Mouse (Mus musculus) c-Kit-positive CD71-negative TER-119-negative erythroid progenitor cells, embryonic 14.5 days (primary cell): Measurements from ENCODE around the gene Zfp704.

ENCODE experiments used
- DNase-seq: peaks from one replicate; pipeline ENCODE4 v3.0.0-alpha.2; 2013; ENCODE audit warnings: low read depth

Zfp704 gene

GRCm38 (mm10) chr3:9423669-9424068, 186.2 kb downstream of the Zfp704 start:
- no peak for DNase-seq

- DNase-seq, result no peak
Measured at GRCm38 (mm10) chr3:9408896-9409295, 201.0 kb downstream of the Zfp704 start.

DNA sequence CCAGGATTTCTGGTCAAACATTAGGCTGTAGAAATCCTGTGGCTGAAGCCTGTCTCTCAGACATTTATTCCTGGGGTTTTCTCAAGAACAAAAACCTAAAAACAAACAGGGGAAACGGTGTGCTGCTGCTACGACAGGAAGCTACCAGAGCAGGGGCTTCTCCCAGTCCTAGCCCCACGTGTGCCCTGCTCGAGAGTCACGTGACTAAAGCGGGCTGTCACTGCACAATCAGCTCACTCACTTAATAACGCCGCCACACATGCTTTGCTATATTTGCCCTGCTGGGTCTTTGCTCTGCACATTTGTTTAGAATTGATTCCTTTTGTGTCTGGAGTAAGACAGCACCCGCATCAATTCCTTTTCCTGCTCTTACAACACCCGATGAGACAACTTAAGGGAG, 202.1 kb downstream of the Zfp704 start:
- no peak for DNase-seq

- no peak for DNase-seq
Measured at GRCm38 (mm10) chr3:9407119-9407546, 202.8 kb downstream of the Zfp704 start.

DNA sequence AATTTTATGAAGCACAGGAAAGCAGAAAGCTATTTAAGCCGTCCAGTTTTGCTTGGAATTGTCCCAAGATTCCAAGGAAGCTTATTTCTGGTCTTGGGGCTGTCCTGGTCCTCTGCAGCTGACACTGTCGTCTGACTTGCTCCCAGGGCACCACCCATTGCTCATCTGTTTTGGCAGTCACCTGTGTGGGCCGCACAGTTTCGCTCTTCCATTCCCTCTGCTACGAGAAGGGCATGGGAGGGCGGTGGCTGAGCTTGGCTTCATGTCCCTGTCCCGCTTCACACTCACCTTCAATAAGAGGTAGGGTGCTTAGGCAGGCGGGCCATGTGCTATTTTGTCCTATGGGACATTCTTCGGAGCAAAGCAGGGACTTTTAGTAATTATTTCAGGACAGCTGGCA, 204.5 kb downstream of the Zfp704 start:
- no peak for DNase-seq

- no peak for DNase-seq
Measured at GRCm38 (mm10) chr3:9403255-9404050, 206.4 kb downstream of the Zfp704 start.

GRCm38 (mm10) chr3:9402836-9403235, 207.0 kb downstream of the Zfp704 start:
- DNase-seq, result peak; percentile 50

DNA sequence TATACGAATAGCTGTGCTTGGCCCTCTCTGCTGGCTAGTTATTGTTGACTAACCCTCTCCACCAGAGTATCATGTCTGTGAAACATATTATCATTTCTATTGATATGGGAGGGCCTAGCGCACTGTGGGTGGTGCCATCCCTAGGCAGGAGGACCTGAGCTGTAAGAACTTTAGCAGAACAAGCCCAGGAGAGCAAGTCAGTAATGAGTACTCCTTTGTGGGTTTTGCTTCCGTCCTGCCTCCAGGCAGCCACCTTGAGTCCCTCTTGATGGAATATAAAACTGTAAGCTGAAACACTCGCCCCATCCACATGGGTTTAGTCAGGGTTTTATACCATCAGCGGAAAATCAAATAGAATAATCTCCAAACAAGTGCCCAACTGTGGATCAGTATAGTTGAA, 207.5 kb downstream of the Zfp704 start:
- no peak for DNase-seq

- no peak for DNase-seq
Measured at GRCm38 (mm10) chr3:9401685-9402084, 208.2 kb downstream of the Zfp704 start.

- no peak for DNase-seq
Measured at GRCm38 (mm10) chr3:9400886-9401221, 209.0 kb downstream of the Zfp704 start.

DNA sequence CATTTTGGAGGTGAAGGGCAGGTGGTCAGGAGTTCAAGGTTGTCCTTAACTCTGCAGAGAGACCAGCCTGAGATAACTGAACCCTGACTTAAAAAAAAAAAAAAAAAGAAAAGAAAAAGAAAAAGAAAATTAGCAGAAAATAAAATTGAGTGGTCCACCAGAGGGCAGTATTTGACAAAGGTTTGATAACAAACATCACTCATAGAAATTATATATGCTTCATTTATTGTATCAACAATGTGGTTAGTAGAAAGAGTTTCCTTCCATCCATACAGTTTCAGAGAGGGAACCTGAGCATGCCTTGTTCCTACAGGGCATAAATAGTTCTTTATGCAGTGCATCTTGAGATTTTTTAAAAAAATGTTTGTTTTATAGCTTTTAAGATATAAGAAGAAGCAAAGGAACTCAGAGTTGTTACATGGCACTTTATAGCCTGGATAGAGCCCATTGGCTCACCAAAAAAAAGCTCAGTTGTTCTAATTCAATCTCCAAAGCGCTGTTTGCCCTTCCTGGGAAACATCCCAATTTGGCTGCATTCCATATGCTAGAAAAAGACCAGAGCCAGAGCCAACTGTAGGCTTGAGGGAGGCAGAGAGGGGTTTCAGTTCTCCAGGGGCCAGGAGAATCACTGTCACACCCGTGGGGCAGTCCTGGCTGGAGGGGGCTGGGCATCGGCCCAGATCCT, 209.5 kb downstream of the Zfp704 start:
- peak; percentile 66 for DNase-seq

DNA sequence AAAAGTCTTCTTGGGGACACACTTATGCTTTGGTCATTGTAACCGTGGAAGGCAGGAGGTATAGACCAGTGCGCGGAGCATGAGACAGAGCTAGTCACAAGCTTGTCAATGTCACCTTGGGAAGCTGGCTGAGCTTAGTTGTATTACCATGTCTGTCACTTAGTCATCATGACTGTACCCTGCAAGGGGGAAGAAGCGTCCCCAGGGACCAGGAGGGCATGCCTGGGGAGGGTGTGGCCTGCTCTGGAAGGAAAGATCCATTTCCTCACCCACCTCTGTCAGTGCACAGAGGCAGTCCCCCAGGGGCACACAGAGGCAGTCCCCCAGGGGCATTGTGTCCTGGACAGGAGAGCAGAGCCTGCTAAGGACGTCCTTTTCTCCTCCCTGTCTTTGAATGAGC, 211.6 kb downstream of the Zfp704 start:
- DNase-seq, result no peak
